Mouse (Mus musculus) 416B (cell line): Measurements from ENCODE around the gene Dcaf10.

ENCODE experiments used
- DNase-seq: peaks from one replicate; pipeline ENCODE4 v3.0.0; 2011; ENCODE audit warnings: low read depth

The Dcaf10 gene

DNA sequence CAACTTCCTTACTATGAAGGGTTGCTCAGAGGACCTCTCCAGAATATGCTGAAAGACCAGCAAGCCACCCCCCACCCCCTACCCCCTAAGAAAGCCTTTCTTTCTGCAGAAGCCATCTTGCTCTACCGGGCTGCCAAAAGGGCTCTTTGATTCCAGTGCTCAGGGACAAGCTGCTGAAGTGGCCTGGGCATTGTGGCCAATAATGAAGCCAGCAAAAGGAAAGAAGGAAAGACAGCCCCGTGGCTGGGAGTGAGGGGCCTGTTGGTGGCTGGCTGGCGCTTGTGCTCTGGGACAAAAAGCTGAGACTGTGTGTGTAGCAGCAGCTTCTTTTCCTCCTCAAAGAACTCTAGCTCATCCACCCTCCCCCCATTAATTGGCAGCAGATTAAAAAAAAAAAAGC, 78.8 kb downstream of the Dcaf10 start:
- no peak for DNase-seq

DNA sequence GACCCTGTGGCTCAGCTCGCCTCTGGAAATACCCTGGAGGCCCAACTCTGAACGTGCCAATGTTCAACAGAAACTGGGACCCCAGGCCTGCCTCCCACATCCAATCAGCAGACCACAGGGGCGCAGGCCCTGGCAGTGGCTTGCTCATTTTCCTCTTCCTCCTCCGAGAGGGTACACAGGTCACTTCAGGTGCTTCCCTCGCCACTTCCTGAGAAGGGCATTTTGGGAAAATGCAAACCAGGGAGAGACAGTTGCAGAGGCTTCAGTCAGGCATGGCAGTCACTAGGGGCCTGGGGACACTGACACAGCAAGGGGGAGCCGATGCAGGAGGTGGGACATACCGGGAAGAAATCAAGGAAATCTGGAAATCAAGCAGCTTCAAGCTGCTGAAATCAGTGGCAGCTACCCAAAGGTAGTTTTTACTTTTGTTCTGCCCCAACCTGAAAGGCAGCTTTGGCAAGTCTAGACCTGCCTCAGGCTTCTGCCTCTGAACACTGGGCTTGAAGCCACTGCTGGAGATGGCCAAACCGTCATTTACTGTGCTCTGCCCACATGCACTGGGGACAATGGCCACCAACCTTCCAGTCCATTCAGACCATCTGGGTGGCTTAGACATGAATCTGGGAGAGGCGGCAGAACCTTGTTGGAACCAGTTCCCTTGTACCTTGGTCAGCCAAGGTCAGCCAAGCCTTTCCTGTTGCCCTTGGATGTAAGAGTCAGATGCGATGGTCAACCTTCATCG, 79.8 kb downstream of the Dcaf10 start:
- DNase-seq: no peak

DNA sequence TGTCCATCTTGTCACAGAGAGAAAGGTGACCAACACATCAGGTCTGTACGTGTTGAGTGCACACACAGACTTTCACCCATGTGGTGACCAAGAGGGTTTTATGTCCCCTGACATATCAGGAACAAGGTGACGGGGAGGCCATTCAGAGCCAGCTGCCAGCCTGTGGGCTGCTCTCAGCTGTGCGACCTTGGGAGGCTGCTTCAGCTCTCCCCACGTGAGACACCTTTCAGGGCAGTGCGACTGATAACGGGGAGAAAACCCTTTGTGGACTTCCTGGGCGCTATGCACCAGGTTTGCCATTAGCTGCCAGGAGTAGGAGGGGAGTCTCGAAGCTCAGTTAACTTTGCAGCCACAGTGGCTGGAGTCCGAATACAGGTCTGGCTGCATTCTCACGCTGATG, 80.7 kb downstream of the Dcaf10 start:
- DNase-seq: no peak

DNA sequence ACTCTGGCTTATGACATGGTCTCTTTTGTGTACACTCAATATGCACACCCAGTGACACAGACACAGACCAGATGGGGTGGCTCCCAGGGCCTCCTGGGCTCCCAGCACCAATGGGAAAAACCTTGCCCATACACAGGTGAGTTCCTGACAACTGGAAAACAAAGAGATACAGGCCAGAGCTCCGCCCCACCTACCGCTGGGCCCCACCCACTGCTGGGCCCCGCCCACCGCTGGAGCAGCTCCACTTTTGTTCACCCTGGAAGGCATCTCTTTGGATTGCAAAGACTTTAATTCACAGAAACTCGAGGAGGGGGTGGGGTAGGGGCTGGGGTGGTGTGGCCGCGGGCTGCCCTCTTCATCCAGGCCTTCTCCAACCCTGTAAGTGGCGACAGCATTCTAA, 81.5 kb downstream of the Dcaf10 start:
- DNase-seq: no peak

DNA sequence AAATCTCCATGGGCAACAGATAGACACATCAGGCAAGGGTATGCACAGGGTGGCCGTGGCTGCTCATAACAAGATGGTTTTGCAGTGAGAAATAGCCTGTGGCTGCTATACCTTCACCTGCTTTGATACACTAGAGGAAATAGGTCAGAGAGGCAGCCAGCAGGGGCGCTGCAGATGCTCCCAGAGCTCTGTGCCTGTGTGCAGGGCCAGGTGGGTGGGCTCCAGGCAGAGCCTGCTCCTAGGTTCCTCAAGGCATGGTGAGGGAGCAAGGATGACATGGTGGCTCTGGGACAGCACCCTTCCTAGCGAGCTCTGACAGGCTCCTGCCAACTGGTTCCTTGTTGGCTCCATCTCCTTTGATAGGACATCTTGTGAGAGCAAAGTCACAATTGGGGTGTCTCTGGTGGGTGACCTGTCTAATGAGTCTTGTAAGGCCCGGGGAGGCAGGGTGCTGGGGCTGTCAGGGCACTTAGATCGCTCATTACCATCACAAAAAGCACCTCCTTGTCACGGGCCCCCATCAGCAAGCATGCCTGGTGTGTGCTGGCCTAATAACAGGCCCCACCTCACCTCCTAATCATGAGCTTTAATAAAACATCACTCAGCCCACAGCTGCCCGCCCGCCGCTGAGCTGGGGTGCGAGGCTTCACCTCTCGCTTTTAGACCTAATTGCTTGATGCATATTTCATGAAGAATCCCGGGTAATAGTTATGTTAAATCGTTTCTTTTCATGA, 85.0 kb downstream of the Dcaf10 start:
- DNase-seq: no peak
